ENCODE assay signal across 7 mouse cellular contexts in genomic region chr6:53067446-53067988, GRCm38 (mm10). TPM values are rescaled to one million over a fixed set of nuclear protein-coding genes. Genes with fewer than 3 reads are reported as not detected.
DNase-seq lines count a peak whose midpoint lies in the region; ATAC-seq and TF ChIP-seq lines count a peak whose summit lies in the region.

No protein-coding gene starts in this region.

- no peaks in the 10 kb centered on the region for H3K9me3 ChIP-seq in E14TG2a.4 (ENCODE audit: low read length)
- no peaks in the 10 kb centered on the region for H3K9me3 ChIP-seq in midbrain, embryonic 11.5 days (ENCODE audit: control insufficient read depth, low read length)

- peak overlapping the region; percentile 79 for H3K4me3 ChIP-seq in E14TG2a.4 (replicated peaks; ENCODE audit: low read length)
- peak overlapping the region; percentile 86 for H3K4me3 ChIP-seq in midbrain, embryonic 11.5 days (ENCODE audit: low read depth, low read length)

- intact Hi-C loops in left cerebral cortex, postnatal 36 days (cut with DNase I), result no loop called here

- no peaks in the 10 kb centered on the region for H3K36me3 ChIP-seq in E14TG2a.4 (ENCODE audit: insufficient read depth, low read length)
- no peaks in the 10 kb centered on the region for H3K36me3 ChIP-seq in midbrain, embryonic 11.5 days (ENCODE audit: control insufficient read depth, insufficient read depth, low read length)

- H3K4me2 ChIP-seq in midbrain, embryonic 11.5 days, result peak overlapping the region; percentile 90

- WGBS in midbrain, embryonic 11.5 days, result 5% methylated on average over 22 of the region's 41 CpGs

- TF ChIP-seq CTCF in E14TG2a.4 (conservative IDR thresholded peaks at IDR 0.05; ENCODE audit: low read length), result no peak

- H3K4me1 ChIP-seq in E14TG2a.4 (replicated peaks; ENCODE audit: low read depth, low read length), result peaks cover 5% of the 10 kb centered on the region; the same call in 1 of the 2 replicates
- peaks cover 7% of the 10 kb centered on the region; the same call in 1 of the 2 replicates for H3K4me1 ChIP-seq in midbrain, embryonic 11.5 days (ENCODE audit: control insufficient read depth, insufficient read depth, low read length)

- DNase-seq in B cell, adult 2 months, result peak; percentile 21 to 24
- DNase-seq in embryo, embryonic 10 days (ENCODE audit: low spot score), result peak; percentile 16
- DNase-seq in heart, postnatal 4 days, result peak; percentile 14
- peak; percentile 41 to 50 for DNase-seq in left cerebral cortex, postnatal 36 days (ENCODE audit: low spot score in 2 of 2)
- peak; percentile 89 for DNase-seq in midbrain, embryonic 11.5 days (ENCODE audit: low spot score, missing footprints)
- peak; percentile 62 for DNase-seq in testis, postnatal 14 days (ENCODE audit: low spot score)

- H3K27ac ChIP-seq in midbrain, embryonic 11.5 days (ENCODE audit: low read depth, low read length), result no peak overlapping the region

- peak overlapping the region; percentile 74 for H3K9ac ChIP-seq in midbrain, embryonic 11.5 days (ENCODE audit: low read length)

- peaks cover 54% of the 10 kb centered on the region for H3K27me3 ChIP-seq in E14TG2a.4 (ENCODE audit: insufficient read depth, low read length)
- peaks cover 9% of the 10 kb centered on the region; the same call in 1 of the 2 replicates for H3K27me3 ChIP-seq in midbrain, embryonic 11.5 days (ENCODE audit: control insufficient read depth, insufficient read depth, low read length)

- ATAC-seq in midbrain, embryonic 11.5 days (ENCODE audit: low FRiP score), result peak; percentile 41; the same call in 1 of the 2 replicates

RNA-seq across cellular contexts. Expression of gene Jazf1, which starts 0.9 kb away (rescaled TPM):
- total RNA-seq in heart, postnatal 4 days (2021), result 10 to 100 TPM; 14.6 to 16.1 TPM
- total RNA-seq in left cerebral cortex, postnatal 36 days (2021), result 10 to 100 TPM; 29.1 to 30.3 TPM
- 7.1 and 10.1 TPM in 2 replicates for polyA plus RNA-seq in midbrain, embryonic 11.5 days (2014; fragmentation: Nextera tagmentation; extraction: Ambion mirVana)

Comparison
In these comparisons a context has a peak if more than half of its experiments do, and no peak if none do; other contexts are left out.
1. DNase-seq: peak in every context shown above with its lines; median percentile 89 in midbrain, embryonic 11.5 days; 62 in testis, postnatal 14 days; 46 in left cerebral cortex, postnatal 36 days; 22 in B cell, adult 2 months; 16 in embryo, embryonic 10 days; 14 in heart, postnatal 4 days.